Mouse (Mus musculus) ES-Bruce4 (cell line): ENCODE measurements around the gene Dab2ip.

Source experiments
- CTCF ChIP-seq: IDR thresholded peaks from one replicate; pipeline ENCODE4 v1.8.1; 2011; ENCODE audit warnings: low read depth, low read length
- EP300 ChIP-seq: IDR thresholded peaks from 2 replicates; pipeline ENCODE4 v1.6.1; 2011; ENCODE audit warnings: low read depth, low read length; ENCODE audit not compliant: insufficient read depth

DNA sequence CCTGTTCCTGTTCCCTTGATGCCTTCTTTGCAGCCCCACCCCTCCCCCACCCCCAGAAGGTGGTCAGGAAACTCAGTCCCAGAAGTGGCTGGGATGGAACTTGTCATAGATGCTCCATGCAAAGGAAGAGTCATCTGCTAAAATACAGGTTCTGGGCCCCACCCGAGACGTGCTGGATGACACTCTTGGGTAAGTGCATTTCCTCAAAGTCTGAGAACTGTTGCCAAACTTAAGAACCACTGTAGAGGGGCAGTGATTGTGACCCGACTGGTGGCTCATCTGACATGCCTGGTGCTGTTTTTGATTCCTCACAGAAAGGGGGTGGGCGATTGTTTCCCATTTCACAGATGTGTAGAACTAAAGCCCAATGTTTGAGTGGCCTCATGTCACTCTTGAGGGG is 111.7 kb downstream of the Dab2ip start:
- TF ChIP-seq EP300: no peak
- no peak for TF ChIP-seq CTCF
